Mouse (Mus musculus): Measurements from ENCODE around the gene Ncf4. TPM values are rescaled to one million over a fixed set of nuclear protein-coding genes. Genes with fewer than 3 reads are reported as not detected.

The Ncf4 gene
- total RNA-seq, 2 experiments from 2014 or later = 1.7 TPM; not detected in 1

DNA sequence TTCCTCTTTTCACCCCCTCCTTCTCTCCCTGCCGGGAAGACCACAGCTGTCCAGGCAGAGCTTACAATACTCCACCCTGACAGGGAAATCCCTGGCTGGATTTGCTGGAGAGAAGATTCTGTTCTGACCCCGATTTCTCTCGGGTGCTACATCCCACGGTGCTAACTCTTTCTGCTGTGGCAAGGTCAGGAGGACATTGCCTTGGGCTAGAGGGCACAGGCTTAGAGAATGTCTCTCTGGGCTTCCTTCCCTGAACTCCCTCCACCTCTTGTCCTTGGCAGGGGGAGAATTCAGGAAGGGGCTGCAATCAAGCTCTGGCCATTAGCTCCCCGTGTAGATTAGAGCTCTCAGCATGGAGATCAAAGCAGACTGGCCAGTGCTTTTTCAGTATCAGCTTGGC lies 65.3 kb downstream of the Ncf4 start:
- DNase-seq (ENCODE audit: low spot score in 2 of 2) = no peak

DNA sequence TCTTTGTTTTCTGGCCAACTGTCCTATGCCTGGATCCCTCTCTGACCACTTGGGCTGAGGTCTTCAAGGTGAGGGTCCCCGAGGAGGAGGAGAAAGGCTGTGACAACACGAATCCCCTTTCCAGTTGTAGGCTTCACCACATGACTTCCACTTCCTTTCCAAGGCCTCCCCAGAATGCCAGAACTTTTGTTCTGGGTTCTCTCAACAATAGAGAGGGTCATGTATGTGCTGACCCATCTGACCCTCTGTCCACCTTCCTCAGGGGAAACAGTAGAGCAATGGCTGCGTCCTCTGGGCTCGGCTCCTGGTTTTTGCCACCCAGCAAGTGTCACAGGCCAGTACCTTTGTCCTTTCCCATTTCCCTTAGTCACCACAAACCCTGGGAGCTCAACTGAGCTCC lies 66.4 kb downstream of the Ncf4 start:
- no peak for DNase-seq (ENCODE audit: low spot score in 2 of 2)

Small RNA genes within 50 kb of the gene (microRNA-seq; reads per million reads assigned to microRNA genes)
- gene Mir7676-1 = 0 reads per million in 2 experiments

Other genes with a start within 250 kb of the Ncf4 start
- gene Cacng2, start 124.8 kb upstream of the Ncf4 start, total RNA-seq (2021) = 10 to 100 TPM; 43.3 to 45.8 TPM
- gene Ift27, start 70.7 kb upstream of the Ncf4 start, total RNA-seq (2021) = 10 to 100 TPM; 26.4 to 31.2 TPM
- gene Pvalb, start 38.4 kb upstream of the Ncf4 start, total RNA-seq (2021) = 10 to 100 TPM; 34.6 to 34.9 TPM
- 1 to 10 TPM; 2.3 to 2.7 TPM for gene Csf2rb2, start 60.9 kb downstream of the Ncf4 start, total RNA-seq (2021)
- 1 to 10 TPM; 3.3 to 3.8 TPM for gene Csf2rb, start 81.0 kb downstream of the Ncf4 start, total RNA-seq (2021)
- gene Tex33, start 151.1 kb downstream of the Ncf4 start, total RNA-seq (2021) = under 1 TPM in 1 of 2 experiments, not detected in 1; 0.43 TPM
- gene Tst, start 161.1 kb downstream of the Ncf4 start, total RNA-seq (2021) = 10 to 100 TPM; 35.4 to 45.6 TPM
- 10 to 100 TPM; 39.5 to 41.9 TPM for gene Mpst, start 161.6 kb downstream of the Ncf4 start, total RNA-seq (2021)
- 100 to 1,000 TPM; 254 to 262 TPM for gene Kctd17, start 183.8 kb downstream of the Ncf4 start, total RNA-seq (2021)
- gene Tmprss6, start 223.8 kb downstream of the Ncf4 start, total RNA-seq (2021) = not detected